Mouse (Mus musculus): Measurements from ENCODE around the gene Ssr2.

Ssr2 gene

GRCm38 (mm10) chr3:88575540-88575939, at the start of gene Ssr2:
Gene Ssr2, plus strand, starts transcription at chr3:88575876.
- no peak for DNase-seq

DNA sequence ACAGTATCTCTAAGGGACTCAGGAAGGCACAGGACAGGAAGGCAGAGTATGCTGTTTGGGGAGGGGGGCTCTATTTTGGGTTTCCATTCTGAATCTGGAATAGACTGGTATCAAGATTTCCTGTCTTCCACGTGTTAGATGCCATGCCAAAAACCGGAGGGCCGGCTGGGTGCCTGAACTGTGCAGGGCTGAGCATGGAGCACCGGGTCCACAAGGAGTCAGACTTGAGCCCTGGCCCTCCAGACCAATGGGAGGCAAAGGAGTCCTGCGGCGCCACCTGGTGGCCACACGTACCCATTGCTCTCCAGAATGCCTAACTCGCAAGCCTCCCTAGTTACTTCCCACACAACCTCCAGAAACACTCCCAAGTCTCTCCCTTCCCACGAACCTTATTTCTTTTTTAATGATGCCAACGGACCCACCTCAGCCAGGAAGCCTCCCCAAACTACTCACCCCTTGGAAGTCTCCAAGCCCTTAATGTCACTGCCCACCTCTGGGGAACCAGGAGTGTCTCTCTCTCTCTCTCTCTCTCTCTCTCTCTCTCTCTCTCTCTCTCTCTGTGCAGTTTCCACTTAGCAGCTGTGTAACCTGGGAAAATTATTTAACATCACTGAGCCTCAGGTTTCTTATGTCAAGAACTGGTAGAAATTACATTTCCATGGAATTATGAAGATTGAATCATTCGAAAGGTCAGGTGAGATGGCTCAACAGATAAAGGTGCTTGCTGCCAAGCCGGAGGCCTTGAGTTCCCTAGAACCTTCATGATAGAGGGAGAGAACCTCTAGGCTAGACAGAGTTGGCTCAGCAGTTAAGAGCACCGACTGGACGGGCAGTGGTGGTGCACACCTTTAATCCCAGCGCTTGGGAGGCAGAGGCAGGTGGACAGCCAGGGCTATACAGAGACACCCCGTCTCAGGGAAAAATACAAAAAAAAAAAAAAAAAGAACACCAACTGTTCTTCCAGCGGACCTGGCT, 49.2 kb upstream of the Ssr2 start:
- peak; percentile 86 to 90 for DNase-seq

- no peak for DNase-seq
Observed at GRCm38 (mm10) chr3:88527565-88527964, 48.1 kb upstream of the Ssr2 start.

GRCm38 (mm10) chr3:88528646-88529045, 47.0 kb upstream of the Ssr2 start:
- DNase-seq: no peak

GRCm38 (mm10) chr3:88529204-88530000, 46.3 kb upstream of the Ssr2 start:
- DNase-seq: no peak

- no peak for DNase-seq
Observed at GRCm38 (mm10) chr3:88530082-88530864, 45.4 kb upstream of the Ssr2 start.

DNA sequence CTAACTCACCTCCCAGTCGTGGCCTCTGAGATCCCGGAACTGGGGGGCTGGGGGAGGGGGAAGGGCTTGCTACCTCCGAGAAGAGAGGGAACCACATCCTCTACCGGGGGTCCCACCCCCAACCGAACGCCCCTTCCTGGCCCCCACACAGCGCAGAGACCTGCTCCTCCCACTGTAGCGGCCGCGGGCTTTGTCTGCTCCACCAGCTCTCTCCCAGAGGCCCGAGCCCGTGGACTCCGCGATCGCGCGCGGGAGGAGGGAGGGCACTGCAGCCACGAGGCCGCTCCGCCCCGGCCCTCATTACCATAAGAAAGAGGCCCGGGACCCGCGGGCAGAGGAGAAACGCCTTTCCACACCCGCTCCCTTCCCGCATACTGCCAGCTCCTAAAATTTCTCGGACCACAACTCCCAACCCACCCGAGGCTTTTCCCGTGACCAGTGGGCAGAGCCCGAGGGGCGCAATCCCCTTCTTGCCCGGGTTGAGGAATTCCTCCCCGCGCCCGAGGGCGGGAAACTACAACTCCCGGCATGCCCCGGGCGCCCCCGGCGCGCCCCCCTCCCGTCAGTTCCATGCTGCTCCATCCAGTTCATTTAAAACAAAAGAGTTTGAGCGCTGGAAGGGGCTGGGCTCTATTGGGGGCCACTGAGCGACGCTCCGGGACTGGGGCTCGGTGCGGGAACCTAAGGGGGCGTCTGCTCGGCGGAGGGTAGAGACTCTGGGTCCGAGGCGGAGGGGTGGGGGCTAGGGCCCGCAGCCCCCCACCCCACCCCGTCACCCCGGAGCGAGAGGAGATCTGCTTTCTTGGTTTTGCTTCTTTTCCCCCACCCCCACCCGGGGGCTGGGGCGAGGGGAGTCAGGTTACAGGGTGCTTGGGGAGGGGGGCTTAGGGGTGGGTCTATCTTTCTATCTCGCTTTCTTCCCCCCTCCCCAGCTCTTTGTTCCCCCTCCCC, 44.1 kb upstream of the Ssr2 start:
- DNase-seq: peak; percentile 85 to 90

- DNase-seq: no peak
Observed at GRCm38 (mm10) chr3:88532299-88532674, 43.4 kb upstream of the Ssr2 start, which contains the start of gene Mex3a. Gene Mex3a, plus strand, starts transcription at chr3:88532395.

- no peak for DNase-seq
Observed at GRCm38 (mm10) chr3:88532689-88533511, 42.8 kb upstream of the Ssr2 start.

DNA sequence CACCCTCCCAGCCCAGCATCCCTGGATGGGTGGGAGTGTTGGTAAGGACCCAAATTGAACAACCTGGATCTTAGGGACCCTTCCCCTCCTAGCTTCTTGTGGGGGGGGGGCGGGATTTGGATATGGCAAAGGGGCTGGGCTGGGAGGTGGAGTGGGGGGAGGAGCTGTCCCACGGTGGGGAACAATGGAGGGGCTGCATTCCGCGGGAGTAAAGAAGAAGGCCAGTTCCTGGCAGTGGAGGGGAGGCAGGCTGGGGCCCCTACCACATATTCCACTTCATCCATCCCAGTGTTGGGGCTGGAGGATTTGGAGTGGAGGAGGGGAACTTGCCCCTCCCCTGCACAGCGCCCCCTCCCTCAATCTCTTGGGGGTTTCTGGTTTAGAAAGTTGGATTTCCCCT, 42.0 kb upstream of the Ssr2 start:
- no peak for DNase-seq

- DNase-seq: no peak
Observed at GRCm38 (mm10) chr3:88535005-88535404, 40.7 kb upstream of the Ssr2 start.

DNA sequence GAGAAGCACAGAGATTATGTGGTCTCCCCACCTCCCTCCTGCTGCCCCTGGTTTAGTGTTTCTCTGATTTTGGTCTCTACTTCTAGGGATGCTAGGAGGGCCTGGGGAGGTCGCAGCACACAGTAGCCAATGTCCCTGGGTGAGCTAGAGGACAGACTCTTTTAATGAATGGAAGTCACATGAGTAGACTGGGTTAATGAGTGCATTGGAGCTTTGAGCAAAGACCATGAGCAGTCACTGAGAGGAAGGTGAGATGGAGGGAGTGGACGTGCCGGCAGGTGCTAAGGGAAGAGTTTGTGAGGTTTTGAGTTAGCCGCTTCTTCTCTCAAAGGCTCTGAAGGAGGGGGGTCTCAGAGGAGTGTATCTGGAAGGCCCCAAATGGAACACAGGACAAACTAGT, 40.1 kb upstream of the Ssr2 start:
- DNase-seq: no peak

DNA sequence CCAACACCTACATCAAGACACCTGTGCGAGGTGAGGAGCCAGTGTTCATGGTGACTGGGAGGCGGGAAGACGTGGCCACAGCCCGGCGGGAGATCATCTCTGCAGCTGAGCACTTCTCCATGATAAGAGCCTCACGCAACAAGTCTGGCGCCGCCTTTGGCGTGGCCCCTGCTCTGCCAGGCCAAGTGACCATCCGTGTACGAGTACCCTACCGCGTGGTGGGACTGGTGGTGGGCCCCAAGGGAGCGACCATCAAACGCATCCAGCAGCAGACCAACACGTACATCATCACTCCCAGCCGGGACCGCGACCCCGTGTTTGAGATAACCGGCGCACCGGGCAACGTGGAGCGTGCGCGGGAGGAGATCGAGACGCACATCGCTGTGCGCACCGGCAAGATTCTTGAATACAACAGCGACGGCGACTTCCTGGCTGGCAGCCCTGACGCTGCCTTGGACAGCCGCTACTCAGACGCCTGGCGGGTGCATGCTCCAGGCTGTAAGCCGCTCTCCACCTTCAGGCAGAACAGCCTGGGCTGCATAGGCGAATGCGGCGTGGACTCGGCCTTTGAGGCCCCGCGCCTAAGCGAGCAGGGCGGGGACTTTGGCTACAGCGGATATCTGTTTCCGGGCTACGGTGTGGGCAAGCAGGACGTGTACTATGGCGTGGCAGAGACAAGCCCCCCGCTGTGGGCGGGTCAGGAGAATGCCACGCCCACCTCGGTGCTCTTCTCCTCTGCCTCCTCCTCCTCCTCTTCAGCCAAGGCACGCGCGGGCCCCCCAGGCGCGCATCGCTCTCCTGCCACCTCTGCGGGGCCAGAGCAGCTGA, 39.4 kb upstream of the Ssr2 start:
- DNase-seq: peak; percentile 79 to 85

- DNase-seq: no peak
Observed at GRCm38 (mm10) chr3:88537146-88537545, 38.5 kb upstream of the Ssr2 start.

DNA sequence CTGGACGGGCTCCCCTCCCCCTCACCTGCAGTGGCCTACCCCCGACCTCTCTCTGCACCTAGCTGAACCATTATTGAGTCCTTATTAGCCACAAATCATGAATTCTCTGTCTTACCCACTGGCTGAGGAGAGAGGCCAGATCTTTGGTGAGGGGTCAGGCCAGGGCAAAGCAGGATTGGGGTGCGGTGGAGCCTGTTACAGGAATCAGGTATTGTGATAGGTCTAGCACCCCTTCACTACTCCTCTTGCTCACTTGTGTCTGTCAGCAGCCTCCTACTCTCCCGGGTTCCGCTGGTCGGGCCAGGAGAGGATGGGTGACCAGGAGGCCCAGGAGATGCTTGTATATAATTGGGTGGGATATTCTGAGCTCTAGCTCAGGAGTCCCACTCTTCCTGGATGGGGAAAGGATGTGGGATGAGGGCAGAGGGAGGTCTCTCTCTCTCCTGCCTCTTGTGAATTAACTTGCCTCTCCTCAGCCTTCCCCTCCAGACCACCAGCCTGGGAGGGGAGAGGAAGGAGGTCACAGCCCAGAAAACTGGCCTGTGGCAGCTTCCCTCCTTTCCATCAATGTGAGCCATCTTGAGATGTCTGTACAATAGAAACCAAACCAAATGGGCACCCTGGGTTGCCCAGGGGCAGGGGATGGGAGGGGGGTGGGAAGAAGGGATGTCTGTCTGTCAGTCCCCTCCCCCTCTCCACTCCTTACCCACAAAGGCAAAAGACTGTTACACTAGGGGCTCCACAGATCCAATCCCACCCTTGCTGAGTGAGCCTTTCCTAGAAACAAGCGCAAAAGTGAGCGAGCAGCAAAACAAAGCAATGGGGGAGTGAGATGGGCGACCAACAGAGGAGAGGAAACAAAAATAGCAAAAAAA, 37.2 kb upstream of the Ssr2 start:
- DNase-seq: no peak

DNA sequence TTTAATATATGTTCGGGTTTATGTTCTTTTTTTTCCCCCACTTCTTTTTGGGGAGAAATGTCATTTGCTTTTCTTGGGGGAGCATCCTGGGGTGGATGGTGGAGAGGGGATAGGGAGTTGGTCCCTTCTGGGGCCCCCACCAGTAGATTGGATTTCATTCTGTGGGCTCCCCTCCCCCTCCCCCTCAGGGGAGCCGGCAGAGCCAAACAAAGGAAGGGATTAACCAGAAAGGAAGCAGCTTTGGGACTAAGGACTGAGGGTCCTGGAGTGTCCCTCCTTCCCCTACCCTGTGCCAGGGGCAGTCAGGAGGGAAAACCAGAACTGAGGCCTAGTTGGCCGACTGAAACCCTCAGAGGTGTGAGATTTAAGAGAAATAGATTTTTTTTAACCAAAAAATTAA, 36.3 kb upstream of the Ssr2 start:
- DNase-seq: no peak

DNA sequence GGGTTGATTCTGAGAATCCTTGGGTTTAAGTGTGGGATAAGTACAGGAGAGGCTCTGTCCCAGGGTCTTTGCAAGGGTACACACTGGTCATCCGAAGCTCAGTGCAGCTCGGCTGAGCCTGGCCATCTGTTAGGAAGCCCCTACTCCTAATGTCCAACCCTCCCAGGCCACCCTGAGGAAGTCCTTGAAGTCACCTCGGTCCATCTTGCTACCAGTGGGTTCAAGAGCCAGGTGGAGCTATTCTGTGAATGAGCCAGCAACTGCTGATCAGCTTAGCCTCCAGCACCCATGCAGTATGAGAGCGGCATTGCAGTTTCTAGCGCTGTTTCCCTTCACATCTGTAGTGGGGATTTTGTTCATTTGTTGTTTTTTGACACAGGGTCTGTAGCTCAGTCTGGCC, 35.6 kb upstream of the Ssr2 start:
- DNase-seq: no peak

DNA sequence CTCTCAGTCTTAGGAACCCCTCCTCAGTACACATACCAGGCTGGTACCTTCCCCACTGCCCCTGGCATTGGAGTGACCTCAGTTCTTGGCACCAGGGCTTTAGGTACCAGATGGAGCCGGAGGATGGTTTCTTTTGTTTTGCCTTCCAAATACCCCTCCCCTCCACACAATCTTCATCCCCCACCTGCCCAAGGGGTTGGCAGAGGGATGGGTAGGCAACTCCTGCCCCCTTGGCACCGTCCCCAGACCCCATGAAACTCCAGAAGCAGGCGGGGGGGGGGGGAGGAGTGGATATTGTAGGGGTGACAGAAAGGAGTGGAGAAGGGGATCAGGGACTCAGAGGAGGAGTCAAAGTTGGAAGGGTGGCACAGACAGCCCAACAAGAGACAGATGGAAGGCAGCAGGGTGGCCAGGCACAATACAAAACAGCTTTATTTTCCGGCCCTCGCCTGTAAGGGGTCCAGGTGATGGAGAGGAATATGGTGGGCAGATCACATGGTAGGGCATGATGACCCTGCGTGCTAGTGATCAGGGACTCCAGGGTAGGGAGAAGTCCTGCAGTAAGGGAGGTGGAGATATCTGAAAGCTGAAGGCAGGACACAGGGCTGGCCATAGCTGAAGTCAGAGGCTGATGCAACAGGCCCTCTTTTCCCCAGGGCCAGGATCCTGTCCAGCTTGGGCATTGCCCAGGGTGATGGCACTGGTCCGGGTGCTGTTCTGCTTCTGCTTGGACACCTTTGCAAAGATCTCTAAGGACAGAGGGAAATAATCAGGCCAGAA, 33.9 kb upstream of the Ssr2 start:
- DNase-seq: peak in 1 of 2 experiments; percentile 56
